Comparison of ENCODE assay signal across 8 mouse cellular contexts in the genomic region with DNA sequence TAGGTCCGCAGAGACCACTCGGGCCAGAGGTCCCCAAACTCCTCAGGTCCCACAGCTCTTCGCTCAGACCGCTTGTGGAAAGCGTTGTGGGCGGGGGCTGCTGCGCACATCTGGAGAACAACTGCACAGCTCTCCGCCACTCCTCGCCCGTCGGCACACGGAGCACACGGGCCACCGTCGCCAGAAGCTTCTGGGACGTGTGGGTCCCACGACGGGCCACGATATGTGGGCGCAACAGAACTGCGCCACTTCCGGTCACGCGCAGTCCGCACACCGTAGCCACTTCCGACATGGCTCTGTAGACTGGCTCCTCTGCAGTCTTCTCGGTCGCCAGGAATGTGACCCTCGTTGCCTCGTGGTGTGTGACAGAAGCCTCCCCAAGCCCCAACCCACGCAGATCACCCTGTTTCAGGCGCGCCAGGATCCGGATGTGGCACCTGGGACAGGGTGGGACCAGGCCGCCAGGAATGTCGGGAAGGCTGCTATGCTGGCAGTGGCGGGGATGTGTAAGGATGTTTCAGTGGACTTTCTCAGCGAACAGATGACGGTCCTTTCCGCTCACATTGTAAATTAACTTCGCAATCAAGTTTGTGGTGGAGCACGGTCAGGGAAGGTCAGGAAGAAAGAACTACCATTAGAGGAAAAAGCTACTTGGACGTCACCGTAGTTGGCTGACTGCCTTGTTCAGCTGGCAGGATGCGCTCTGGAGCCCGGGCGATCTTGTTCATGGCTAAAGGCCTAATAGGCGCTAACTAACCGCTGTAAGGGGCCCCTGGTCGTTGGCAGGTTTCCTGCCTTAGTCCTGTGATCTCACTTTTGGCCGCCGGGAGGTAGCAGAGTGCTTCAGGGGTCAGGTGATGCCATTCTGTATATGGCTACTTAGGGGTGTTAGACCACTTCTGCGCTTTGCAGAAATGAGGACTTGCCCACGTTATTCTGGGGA. TPM values are rescaled to one million over a fixed set of nuclear protein-coding genes. Genes with fewer than 3 reads are reported as not detected.
DNase-seq lines count a peak whose midpoint lies in the region; ATAC-seq and TF ChIP-seq lines count a peak whose summit lies in the region.

No protein-coding gene starts in this region.

- peak; percentile 31 to 71; a peak in 2 of 4 replicates for TF ChIP-seq CTCF in CH12.LX (conservative IDR thresholded peaks at IDR 0.05 in 1 of 2, IDR thresholded peaks at IDR 0.05 in 1 of 2; ENCODE audit: low read depth in 2 of 2, low read length in 2 of 2)
- TF ChIP-seq CTCF in stomach, postnatal 0 days (IDR thresholded peaks at IDR 0.05; ENCODE audit: low read depth): peak; percentile 78

- dilution Hi-C loops in CH12.LX (cut with MboI; ENCODE audit: extremely low pct_ligation_motif_present, extremely low pct_unique_long_range_greater_than_20kb, low sequenced_read_pairs): no loop called here

- H3K4me3 ChIP-seq in CH12.LX (replicated peaks in 1 of 3; ENCODE audit: low read depth in 2 of 3, low read length in 2 of 3, poor library complexity in 1 of 3): peak overlapping the region; percentile 71 to 85 (median 83)
- H3K4me3 ChIP-seq in forebrain, embryonic 10.5 days: peak overlapping the region; percentile 71
- H3K4me3 ChIP-seq in heart, embryonic 15.5 days: peak overlapping the region; percentile 62
- peak overlapping the region; percentile 87 for H3K4me3 ChIP-seq in liver, embryonic 16.5 days (ENCODE audit: low read depth, low read length)
- peak overlapping the region; percentile 52 for H3K4me3 ChIP-seq in neural tube, embryonic 12.5 days
- H3K4me3 ChIP-seq in stomach, postnatal 0 days (ENCODE audit: low read depth, low read length): peak overlapping the region; percentile 63

- peak; percentile 79 for ATAC-seq in heart, embryonic 15.5 days (replicated peaks; ENCODE audit: insufficient number of reproducible peaks, insufficient read depth, low FRiP score, low read depth)
- peak; percentile 84 for ATAC-seq in liver, embryonic 16.5 days (ENCODE audit: low read depth)
- peak; percentile 82 for ATAC-seq in neural tube, embryonic 12.5 days (ENCODE audit: low FRiP score, low read depth)
- peak; percentile 92 for ATAC-seq in stomach, postnatal 0 days (ENCODE audit: low FRiP score, low TSS enrichment)

- H3K27ac ChIP-seq in CH12.LX (ENCODE audit: insufficient read depth, low read depth): peak overlapping the region; percentile 88
- H3K27ac ChIP-seq in forebrain, embryonic 10.5 days: peak overlapping the region; percentile 93
- H3K27ac ChIP-seq in heart, embryonic 15.5 days: peak overlapping the region; percentile 99
- H3K27ac ChIP-seq in liver, embryonic 16.5 days (ENCODE audit: low read length): peak overlapping the region; percentile 94
- H3K27ac ChIP-seq in neural tube, embryonic 12.5 days: peak overlapping the region; percentile 51
- H3K27ac ChIP-seq in stomach, postnatal 0 days (replicated peaks): peak overlapping the region; percentile 99

- peak; percentile 64 for TF ChIP-seq RAD21 in CH12.LX (IDR thresholded peaks at IDR 0.05; ENCODE audit: low read depth, low read length)

- in situ Hi-C loops in CH12.LX (cut with MboI; ENCODE audit: low pct_ligation_motif_present, low pct_unique_long_range_greater_than_20kb, low sequenced_read_pairs): no loop called here

- no peaks in the 10 kb centered on the region for H3K27me3 ChIP-seq in CH12.LX (replicated peaks)
- no peaks in the 10 kb centered on the region for H3K27me3 ChIP-seq in forebrain, embryonic 10.5 days (ENCODE audit: poor library complexity, severe bottlenecking)
- no peaks in the 10 kb centered on the region for H3K27me3 ChIP-seq in heart, embryonic 15.5 days
- no peaks in the 10 kb centered on the region for H3K27me3 ChIP-seq in liver, embryonic 16.5 days (ENCODE audit: control insufficient read depth, insufficient read depth, low read depth, low read length)
- no peaks in the 10 kb centered on the region for H3K27me3 ChIP-seq in neural tube, embryonic 12.5 days (replicated peaks)
- H3K27me3 ChIP-seq in stomach, postnatal 0 days (ENCODE audit: control insufficient read depth, insufficient read depth, low read length): no peaks in the 10 kb centered on the region

- H3K79me2 ChIP-seq in CH12.LX (replicated peaks; ENCODE audit: control insufficient read depth, extremely low read depth, insufficient read depth, poor library complexity, severe bottlenecking): peaks cover 31% of the 10 kb centered on the region

- peak; percentile 87 for DNase-seq in CH12.LX (ENCODE audit: extremely low read depth)
- DNase-seq in c-Kit-positive CD71-positive TER-119-negative erythroid progenitor cells, embryonic 14.5 days (ENCODE audit: low read depth): peak; percentile 76
- DNase-seq in forebrain, embryonic 10.5 days (ENCODE audit: extremely low spot score, low spot score): peak; percentile 81
- DNase-seq in kidney, postnatal 25 days: peak; percentile 87 to 94
- peak; percentile 89 for DNase-seq in stomach, postnatal 0 days (ENCODE audit: low spot score)

- H3K4me2 ChIP-seq in CH12.LX (ENCODE audit: insufficient read depth, low read depth, poor library complexity, severe bottlenecking): peak overlapping the region; percentile 44
- H3K4me2 ChIP-seq in heart, embryonic 15.5 days: peak overlapping the region; percentile 94
- H3K4me2 ChIP-seq in liver, embryonic 16.5 days (ENCODE audit: low read depth, low read length): peak overlapping the region; percentile 94
- H3K4me2 ChIP-seq in neural tube, embryonic 12.5 days (replicated peaks): peak overlapping the region; percentile 88
- H3K4me2 ChIP-seq in stomach, postnatal 0 days (replicated peaks; ENCODE audit: low read depth): peak overlapping the region; percentile 84

- TF ChIP-seq EP300 in CH12.LX (IDR thresholded peaks at IDR 0.05; ENCODE audit: low read length): no peak
- no peak for TF ChIP-seq EP300 in stomach, postnatal 0 days (optimal IDR thresholded peaks at IDR 0.05)

- WGBS in forebrain, embryonic 10.5 days: 1% methylated on average over 55 of the region's 55 CpGs
- under 1% methylated on average over 55 of the region's 55 CpGs for WGBS in heart, embryonic 15.5 days
- under 1% methylated on average over 55 of the region's 55 CpGs for WGBS in liver, embryonic 16.5 days (ENCODE audit: insufficient replicate concordance)
- WGBS in neural tube, embryonic 12.5 days: 2% methylated on average over 55 of the region's 55 CpGs
- under 1% methylated on average over 53 of the region's 55 CpGs for WGBS in stomach, postnatal 0 days

- H3K9me3 ChIP-seq in CH12.LX (replicated peaks; ENCODE audit: low read length): no peaks in the 10 kb centered on the region
- no peaks in the 10 kb centered on the region for H3K9me3 ChIP-seq in forebrain, embryonic 10.5 days
- H3K9me3 ChIP-seq in heart, embryonic 15.5 days (replicated peaks): no peaks in the 10 kb centered on the region
- no peaks in the 10 kb centered on the region for H3K9me3 ChIP-seq in liver, embryonic 16.5 days (replicated peaks; ENCODE audit: control insufficient read depth, low read length)
- no peaks in the 10 kb centered on the region for H3K9me3 ChIP-seq in neural tube, embryonic 12.5 days
- no peaks in the 10 kb centered on the region for H3K9me3 ChIP-seq in stomach, postnatal 0 days (ENCODE audit: control insufficient read depth, low read length)

- peaks cover 27 to 50% of the 10 kb centered on the region in 2 experiments for H3K36me3 ChIP-seq in CH12.LX (replicated peaks in 1 of 2; ENCODE audit: control insufficient read depth in 1 of 2, insufficient read depth in 1 of 2, low read length in 1 of 2)
- H3K36me3 ChIP-seq in forebrain, embryonic 10.5 days (replicated peaks): peaks cover 32% of the 10 kb centered on the region
- H3K36me3 ChIP-seq in heart, embryonic 15.5 days: peaks cover 21% of the 10 kb centered on the region
- peaks cover 11% of the 10 kb centered on the region for H3K36me3 ChIP-seq in liver, embryonic 16.5 days (ENCODE audit: control insufficient read depth, insufficient read depth)
- H3K36me3 ChIP-seq in neural tube, embryonic 12.5 days: peaks cover 22% of the 10 kb centered on the region
- H3K36me3 ChIP-seq in stomach, postnatal 0 days (ENCODE audit: control insufficient read depth, insufficient read depth, low read length): peaks cover 11% of the 10 kb centered on the region

- TF ChIP-seq POLR2A in CH12.LX (IDR thresholded peaks at IDR 0.05; ENCODE audit: low read depth, low read length): peak; percentile 92

- H3K4me1 ChIP-seq in CH12.LX (ENCODE audit: control insufficient read depth in 1 of 2, insufficient read depth in 2 of 2): peaks cover 2 to 34% of the 10 kb centered on the region in 2 experiments; a peak in 3 of 4 replicates
- peaks cover 64% of the 10 kb centered on the region for H3K4me1 ChIP-seq in forebrain, embryonic 10.5 days
- peaks cover 69% of the 10 kb centered on the region for H3K4me1 ChIP-seq in heart, embryonic 15.5 days (replicated peaks)
- H3K4me1 ChIP-seq in liver, embryonic 16.5 days (ENCODE audit: control insufficient read depth, low read depth, low read length): peaks cover 39% of the 10 kb centered on the region
- peaks cover 41% of the 10 kb centered on the region for H3K4me1 ChIP-seq in neural tube, embryonic 12.5 days
- H3K4me1 ChIP-seq in stomach, postnatal 0 days (replicated peaks; ENCODE audit: control insufficient read depth, insufficient read depth): no peaks in the 10 kb centered on the region; the same call in 1 of the 2 replicates

- H3K9ac ChIP-seq in CH12.LX (ENCODE audit: insufficient read depth, low read depth): peak overlapping the region; percentile 82
- peak overlapping the region; percentile 81 for H3K9ac ChIP-seq in heart, embryonic 15.5 days
- H3K9ac ChIP-seq in liver, embryonic 16.5 days (ENCODE audit: low read depth, low read length): peak overlapping the region; percentile 83
- H3K9ac ChIP-seq in neural tube, embryonic 12.5 days: peak overlapping the region; percentile 67
- peak overlapping the region; percentile 83 for H3K9ac ChIP-seq in stomach, postnatal 0 days (ENCODE audit: low read length)

RNA-seq across cellular contexts. Expression of gene Lrsam1, which starts 5.5 kb away (rescaled TPM):
- total RNA-seq in CH12.LX (2012; rRNA removed) (9.5 and 10.2 TPM in 2 replicates), CH12.LX (2014; rRNA removed) (4.6 and 5.0 TPM in 2 replicates)
- 4.7 and 5.4 TPM in 2 replicates for polyA plus RNA-seq in CH12.LX (2012; ENCODE audit: insufficient read length, low read depth)
- 6.6 and 8.0 TPM in 2 replicates for polyA plus RNA-seq in forebrain, embryonic 10.5 days (2016; fragmentation: Nextera tagmentation; extraction: Ambion mirVana)
- polyA plus RNA-seq in heart, embryonic 15.5 days (2015; fragmentation: Nextera tagmentation; extraction: Ambion mirVana): 8.3 and 9.3 TPM in 2 replicates
- polyA plus RNA-seq in liver, embryonic 16.5 days (2015; fragmentation: Nextera tagmentation; extraction: Ambion mirVana): 1.9 and 2.2 TPM in 2 replicates
- polyA plus RNA-seq in neural tube, embryonic 12.5 days (2016; fragmentation: Nextera tagmentation; extraction: Ambion mirVana): 17.8 and 22.3 TPM in 2 replicates
- polyA plus RNA-seq in stomach, postnatal 0 days (2015; fragmentation: Nextera tagmentation; extraction: Ambion mirVana): 5.3 and 5.5 TPM in 2 replicates

RNA-seq across cellular contexts. Expression of gene Rpl12, which starts 5.6 kb away (rescaled TPM):
- total RNA-seq in CH12.LX (2012; rRNA removed): 2,275 and 2,528 TPM in 2 replicates
- 1,298 and 1,607 TPM in 2 replicates for total RNA-seq in CH12.LX (2014; rRNA removed)
- 87.8 and 91.3 TPM in 2 replicates for polyA plus RNA-seq in CH12.LX (2012; ENCODE audit: insufficient read length, low read depth)
- polyA plus RNA-seq in forebrain, embryonic 10.5 days (2016; fragmentation: Nextera tagmentation; extraction: Ambion mirVana): 192 and 197 TPM in 2 replicates
- 79.3 and 89.3 TPM in 2 replicates for polyA plus RNA-seq in heart, embryonic 15.5 days (2015; fragmentation: Nextera tagmentation; extraction: Ambion mirVana)
- polyA plus RNA-seq in liver, embryonic 16.5 days (2015; fragmentation: Nextera tagmentation; extraction: Ambion mirVana): 74.4 and 77.2 TPM in 2 replicates
- 108 and 122 TPM in 2 replicates for polyA plus RNA-seq in neural tube, embryonic 12.5 days (2016; fragmentation: Nextera tagmentation; extraction: Ambion mirVana)
- polyA plus RNA-seq in stomach, postnatal 0 days (2015; fragmentation: Nextera tagmentation; extraction: Ambion mirVana): 141 and 157 TPM in 2 replicates

RNA-seq across cellular contexts. Expression of gene Slc2a8, which starts 14.9 kb away (rescaled TPM):
- total RNA-seq in CH12.LX (2012; rRNA removed) (3.8 and 5.6 TPM in 2 replicates), CH12.LX (2014; rRNA removed) (0.95 and 1.3 TPM in 2 replicates)
- 0.90 and 1.1 TPM in 2 replicates for polyA plus RNA-seq in CH12.LX (2012; ENCODE audit: insufficient read length, low read depth)
- 14.2 and 14.8 TPM in 2 replicates for polyA plus RNA-seq in forebrain, embryonic 10.5 days (2016; fragmentation: Nextera tagmentation; extraction: Ambion mirVana)
- polyA plus RNA-seq in heart, embryonic 15.5 days (2015; fragmentation: Nextera tagmentation; extraction: Ambion mirVana): 20.4 and 23.6 TPM in 2 replicates
- 7.8 and 8.8 TPM in 2 replicates for polyA plus RNA-seq in liver, embryonic 16.5 days (2015; fragmentation: Nextera tagmentation; extraction: Ambion mirVana)
- 25.0 and 26.3 TPM in 2 replicates for polyA plus RNA-seq in neural tube, embryonic 12.5 days (2016; fragmentation: Nextera tagmentation; extraction: Ambion mirVana)
- polyA plus RNA-seq in stomach, postnatal 0 days (2015; fragmentation: Nextera tagmentation; extraction: Ambion mirVana): 12.1 and 12.8 TPM in 2 replicates

Comparison
In these comparisons a context has a peak if more than half of its experiments do, and no peak if none do; other contexts are left out.
1. Peak in every context shown above with its lines: DNase-seq, ATAC-seq, H3K4me3 ChIP-seq and H3K27ac ChIP-seq.
2. H3K4me2 ChIP-seq: peak in every context shown above with its lines; median percentile 94 in heart, embryonic 15.5 days; 94 in liver, embryonic 16.5 days; 88 in neural tube, embryonic 12.5 days; 84 in stomach, postnatal 0 days; 44 in CH12.LX.